Mouse (Mus musculus): ENCODE measurements around the gene Nop58. TPM values are rescaled to one million over a fixed set of nuclear protein-coding genes. Genes with fewer than 3 reads are reported as not detected.
"Not testable (repeated sequence)": the region's sequence is repeated elsewhere in the genome, so short reads cannot be mapped to it uniquely, and the experiment has no call there.

Gene Nop58
- polyA plus RNA-seq, 1 experiment, result 651 TPM

DNA sequence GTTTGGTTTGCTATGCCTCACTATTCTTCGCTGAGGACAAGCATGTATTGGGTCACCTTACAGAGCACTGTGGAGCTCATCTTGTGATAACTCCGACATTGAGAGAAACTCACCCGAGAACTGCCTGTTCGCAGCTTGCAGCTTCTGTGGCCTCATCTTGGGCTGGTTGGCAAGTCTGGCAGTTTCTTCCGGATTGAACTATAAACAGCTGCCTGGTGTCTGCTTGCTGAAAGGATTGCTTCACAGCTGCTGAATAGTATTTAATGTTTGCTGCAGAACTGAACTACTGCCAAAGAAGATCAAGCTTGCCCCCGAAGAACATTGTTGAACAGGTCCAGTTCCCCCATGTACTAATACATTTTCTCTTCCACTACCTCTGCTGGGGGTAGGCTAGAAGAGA, 49.3 kb downstream of the Nop58 start:
- no peak overlapping the region for H3K9ac ChIP-seq (ENCODE audit: low read depth, poor library complexity, severe bottlenecking)
- no peaks in the 10 kb centered on the region for H3K27me3 ChIP-seq (ENCODE audit: control insufficient read depth, insufficient read depth, low read length, poor library complexity, severe bottlenecking)
- H3K36me3 ChIP-seq (ENCODE audit: control insufficient read depth, insufficient read depth, low read length, poor library complexity, severe bottlenecking), result no peaks in the 10 kb centered on the region
- TF ChIP-seq EP300 (IDR thresholded peaks at IDR 0.05; ENCODE audit: insufficient read depth, low read depth, low read length) (no peak), POLR2A (IDR thresholded peaks at IDR 0.05; ENCODE audit: insufficient read depth, low read length) (no peak), CTCF (IDR thresholded peaks at IDR 0.05; ENCODE audit: low read depth, low read length) (no peak)
- H3K9me3 ChIP-seq (replicated peaks; ENCODE audit: control insufficient read depth, insufficient read depth, low read length, poor library complexity, severe bottlenecking), result no peaks in the 10 kb centered on the region
- no peaks in the 10 kb centered on the region for H3K4me1 ChIP-seq (ENCODE audit: control insufficient read depth, insufficient read depth, low read length)
- H3K4me3 ChIP-seq (ENCODE audit: low read depth, low read length), result no peak overlapping the region
- H3K27ac ChIP-seq (ENCODE audit: insufficient read depth, low read length), result no peak overlapping the region

DNA sequence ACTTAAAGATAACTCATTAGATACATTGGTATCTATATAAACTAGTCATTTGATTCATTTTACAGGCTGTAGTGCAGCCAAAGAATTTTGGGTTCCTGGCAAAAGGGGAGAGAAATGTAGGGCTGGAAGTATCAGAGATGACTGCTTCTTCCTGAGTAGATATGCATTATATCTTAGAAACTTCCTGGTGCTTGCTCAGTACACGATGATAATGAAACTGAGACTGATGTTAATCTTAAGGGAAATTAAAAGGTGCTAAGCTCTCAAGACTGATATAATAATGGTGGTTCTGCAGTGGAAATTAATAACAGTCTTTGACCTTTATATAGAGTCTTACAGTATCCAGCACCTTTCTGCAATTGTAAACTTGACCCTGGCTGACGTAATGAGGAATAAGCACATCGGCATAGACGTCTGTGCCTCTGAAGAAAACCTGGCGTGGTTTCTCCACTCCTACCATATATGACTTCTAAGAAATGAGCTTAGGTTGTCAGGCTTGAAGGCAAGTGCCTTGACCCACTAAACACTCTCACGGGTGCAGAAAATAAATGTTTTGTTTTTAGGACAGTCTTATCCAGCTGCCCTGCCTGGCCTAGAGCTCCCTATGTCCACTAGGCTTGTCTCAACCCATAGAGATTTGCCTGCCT, 54.1 kb downstream of the Nop58 start:
- Histone ChIP-seq H3K4me3 (ENCODE audit: low read depth, low read length) (no peak overlapping the region), H3K4me1 (ENCODE audit: control insufficient read depth, insufficient read depth, low read length) (no peaks in the 10 kb centered on the region), H3K36me3 (ENCODE audit: control insufficient read depth, insufficient read depth, low read length, poor library complexity, severe bottlenecking) (no peaks in the 10 kb centered on the region), H3K27ac (ENCODE audit: insufficient read depth, low read length) (no peak overlapping the region), H3K9ac (ENCODE audit: low read depth, poor library complexity, severe bottlenecking) (no peak overlapping the region), H3K27me3 (ENCODE audit: control insufficient read depth, insufficient read depth, low read length, poor library complexity, severe bottlenecking) (no peaks in the 10 kb centered on the region), H3K9me3 (replicated peaks; ENCODE audit: control insufficient read depth, insufficient read depth, low read length, poor library complexity, severe bottlenecking) (no peaks in the 10 kb centered on the region)
- TF ChIP-seq POLR2A (IDR thresholded peaks at IDR 0.05; ENCODE audit: insufficient read depth, low read length) (no peak), EP300 (IDR thresholded peaks at IDR 0.05; ENCODE audit: insufficient read depth, low read depth, low read length) (no peak), CTCF (IDR thresholded peaks at IDR 0.05; ENCODE audit: low read depth, low read length) (no peak)

DNA sequence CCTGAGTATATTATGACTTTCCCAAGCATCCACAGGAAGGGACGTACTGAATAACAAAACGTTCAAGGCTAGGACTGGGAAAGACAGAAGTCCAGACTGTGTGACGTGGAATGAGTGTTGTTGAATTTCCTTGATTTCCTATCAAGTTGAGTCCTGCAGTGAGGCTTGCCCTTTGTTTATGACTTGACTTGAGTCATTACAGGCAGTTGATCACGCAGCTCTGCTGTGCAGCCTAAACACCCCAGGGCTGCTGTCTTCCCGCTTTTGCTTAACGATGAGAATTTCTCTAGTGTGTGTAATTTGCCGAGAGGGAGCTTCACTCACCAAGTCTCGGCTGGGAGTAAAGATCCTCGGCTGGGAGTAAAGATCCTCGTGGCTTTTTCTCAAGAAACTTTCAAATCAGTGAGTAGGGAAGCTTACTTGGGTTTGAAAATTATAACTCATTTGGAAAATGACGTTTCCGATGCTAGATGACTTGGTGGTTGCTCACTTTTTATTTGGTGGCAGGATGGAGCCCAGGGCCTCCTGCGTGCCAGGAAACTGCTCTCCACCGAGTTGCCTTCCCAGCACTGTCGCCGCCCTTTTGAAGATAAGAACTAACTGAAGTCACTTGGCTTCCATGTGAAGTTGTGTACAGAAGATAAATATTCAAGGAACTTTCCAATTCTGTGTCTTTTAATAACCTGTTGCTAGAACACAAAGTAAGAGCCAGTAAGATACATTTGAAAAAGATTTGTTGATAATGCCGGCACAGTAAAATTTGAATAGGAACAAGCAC, 55.0 kb downstream of the Nop58 start:
- Histone ChIP-seq H3K4me3 (ENCODE audit: low read depth, low read length) (no peak overlapping the region), H3K9me3 (replicated peaks; ENCODE audit: control insufficient read depth, insufficient read depth, low read length, poor library complexity, severe bottlenecking) (no peaks in the 10 kb centered on the region), H3K27me3 (ENCODE audit: control insufficient read depth, insufficient read depth, low read length, poor library complexity, severe bottlenecking) (no peaks in the 10 kb centered on the region), H3K4me1 (ENCODE audit: control insufficient read depth, insufficient read depth, low read length) (no peaks in the 10 kb centered on the region), H3K36me3 (ENCODE audit: control insufficient read depth, insufficient read depth, low read length, poor library complexity, severe bottlenecking) (no peaks in the 10 kb centered on the region), H3K9ac (ENCODE audit: low read depth, poor library complexity, severe bottlenecking) (no peak overlapping the region), H3K27ac (ENCODE audit: insufficient read depth, low read length) (no peak overlapping the region)
- TF ChIP-seq POLR2A (IDR thresholded peaks at IDR 0.05; ENCODE audit: insufficient read depth, low read length) (no peak), EP300 (IDR thresholded peaks at IDR 0.05; ENCODE audit: insufficient read depth, low read depth, low read length) (no peak), CTCF (IDR thresholded peaks at IDR 0.05; ENCODE audit: low read depth, low read length) (no peak)

DNA sequence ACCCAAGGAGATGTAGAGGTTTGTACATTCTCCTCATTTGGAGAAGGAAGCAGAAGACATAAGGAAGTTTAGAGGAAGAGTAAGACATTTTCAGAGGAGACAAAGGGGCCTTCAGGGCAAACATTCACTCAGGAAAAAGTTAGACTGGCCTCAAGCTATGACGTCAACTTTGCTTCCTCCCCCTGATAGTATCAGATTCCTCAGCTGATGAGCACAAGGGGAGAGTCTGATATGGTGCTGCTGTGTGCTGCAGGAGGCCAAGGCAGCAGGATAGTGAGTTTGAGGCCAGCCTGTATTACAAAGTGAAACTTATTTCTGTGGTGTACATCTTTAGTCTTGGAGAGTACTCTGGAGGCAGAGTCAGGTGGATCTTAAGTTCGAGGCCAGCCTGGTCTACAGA, 64.3 kb downstream of the Nop58 start:
- TF ChIP-seq CTCF (IDR thresholded peaks at IDR 0.05; ENCODE audit: low read depth, low read length) (no peak), EP300 (IDR thresholded peaks at IDR 0.05; ENCODE audit: insufficient read depth, low read depth, low read length) (no peak), POLR2A (IDR thresholded peaks at IDR 0.05; ENCODE audit: insufficient read depth, low read length) (no peak)

DNA sequence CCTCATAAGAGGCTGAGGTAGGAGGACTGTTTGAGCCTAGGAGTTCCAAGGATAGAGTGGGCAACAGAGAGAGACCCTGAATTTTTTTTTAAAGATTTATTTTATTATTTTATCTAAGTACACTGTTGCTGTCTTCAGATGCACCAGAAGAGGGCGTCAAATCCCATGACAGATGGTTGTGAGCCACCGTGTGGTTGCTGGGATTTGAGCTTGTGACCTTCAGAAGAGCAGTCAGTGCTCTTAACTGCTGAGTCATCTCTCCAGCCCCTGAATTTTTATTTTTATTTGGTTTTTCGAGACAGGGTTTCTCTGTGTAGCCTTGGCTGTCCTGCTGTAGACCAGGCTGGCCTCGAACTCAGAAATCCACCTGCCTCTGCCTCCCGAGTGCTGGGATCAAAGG, 65.0 kb downstream of the Nop58 start:
- H3K27me3 ChIP-seq (ENCODE audit: control insufficient read depth, insufficient read depth, low read length, poor library complexity, severe bottlenecking); H3K27ac ChIP-seq (ENCODE audit: insufficient read depth, low read length); H3K9ac ChIP-seq (ENCODE audit: low read depth, poor library complexity, severe bottlenecking); H3K36me3 ChIP-seq (ENCODE audit: control insufficient read depth, insufficient read depth, low read length, poor library complexity, severe bottlenecking); H3K9me3 ChIP-seq (replicated peaks; ENCODE audit: control insufficient read depth, insufficient read depth, low read length, poor library complexity, severe bottlenecking); H3K4me3 ChIP-seq (ENCODE audit: low read depth, low read length); H3K4me1 ChIP-seq (ENCODE audit: control insufficient read depth, insufficient read depth, low read length): not testable (repeated sequence)
- peak; percentile 38 for TF ChIP-seq CTCF (IDR thresholded peaks at IDR 0.05; ENCODE audit: low read depth, low read length)

More for the DNA sequence above, 64.3 kb downstream of the Nop58 start:
- no peaks in the 10 kb centered on the region for H3K4me1 ChIP-seq (ENCODE audit: control insufficient read depth, insufficient read depth, low read length)
- no peaks in the 10 kb centered on the region for H3K9me3 ChIP-seq (replicated peaks; ENCODE audit: control insufficient read depth, insufficient read depth, low read length, poor library complexity, severe bottlenecking)
- H3K9ac ChIP-seq (ENCODE audit: low read depth, poor library complexity, severe bottlenecking), result no peak overlapping the region
- H3K27ac ChIP-seq (ENCODE audit: insufficient read depth, low read length), result peak overlapping the region; percentile 48; the same call in 1 of the 2 replicates
- H3K4me3 ChIP-seq (ENCODE audit: low read depth, low read length), result no peak overlapping the region
- H3K36me3 ChIP-seq (ENCODE audit: control insufficient read depth, insufficient read depth, low read length, poor library complexity, severe bottlenecking), result no peaks in the 10 kb centered on the region
- no peaks in the 10 kb centered on the region for H3K27me3 ChIP-seq (ENCODE audit: control insufficient read depth, insufficient read depth, low read length, poor library complexity, severe bottlenecking)

DNA sequence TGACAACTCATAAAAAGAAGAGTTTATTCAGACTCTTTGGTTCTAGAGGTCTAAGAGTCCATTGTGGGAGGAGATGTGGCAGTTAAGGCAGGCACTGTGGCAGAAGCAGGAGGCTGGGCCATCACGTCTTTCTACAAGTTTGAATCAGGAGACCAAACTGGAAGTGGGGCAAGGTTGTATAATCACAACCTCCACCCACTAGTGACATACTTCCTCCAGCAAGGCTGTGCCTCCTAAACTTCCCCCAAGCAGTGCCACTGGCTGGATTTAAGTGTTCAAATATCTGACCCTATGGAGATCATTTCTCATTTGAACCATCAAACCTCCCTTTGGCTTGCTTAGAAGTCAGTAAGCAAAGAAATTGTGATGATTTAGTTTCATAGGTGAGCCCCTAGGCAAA, 70.5 kb downstream of the Nop58 start:
- TF ChIP-seq EP300 (IDR thresholded peaks at IDR 0.05; ENCODE audit: insufficient read depth, low read depth, low read length) (no peak), POLR2A (IDR thresholded peaks at IDR 0.05; ENCODE audit: insufficient read depth, low read length) (no peak), CTCF (IDR thresholded peaks at IDR 0.05; ENCODE audit: low read depth, low read length) (no peak)
- Histone ChIP-seq H3K4me3 (ENCODE audit: low read depth, low read length) (no peak overlapping the region), H3K27ac (ENCODE audit: insufficient read depth, low read length) (no peak overlapping the region), H3K9me3 (replicated peaks; ENCODE audit: control insufficient read depth, insufficient read depth, low read length, poor library complexity, severe bottlenecking) (no peaks in the 10 kb centered on the region), H3K4me1 (ENCODE audit: control insufficient read depth, insufficient read depth, low read length) (no peaks in the 10 kb centered on the region), H3K9ac (ENCODE audit: low read depth, poor library complexity, severe bottlenecking) (no peak overlapping the region), H3K27me3 (ENCODE audit: control insufficient read depth, insufficient read depth, low read length, poor library complexity, severe bottlenecking) (no peaks in the 10 kb centered on the region), H3K36me3 (ENCODE audit: control insufficient read depth, insufficient read depth, low read length, poor library complexity, severe bottlenecking) (no peaks in the 10 kb centered on the region)

Data from ES-Bruce4 (cell line).